Mouse (Mus musculus) thymus, adult 2 months (tissue): Measurements from ENCODE around the gene Ankfn1.

Experiments
- CTCF ChIP-seq: fragments of 200-500 bp; IDR thresholded peaks from 2 replicates; pipeline ENCODE4 v1.5.1; 2012; ENCODE audit warnings: mild to moderate bottlenecking, control low read depth, low read length, moderate library complexity, borderline replicate concordance; ENCODE audit not compliant: control insufficient read depth, poor library complexity, insufficient read depth; ENCODE audit errors: extremely low read depth
- POLR2A ChIP-seq: fragments of 200-500 bp; IDR thresholded peaks from 2 replicates; pipeline ENCODE4 v1.6.1; 2012; ENCODE audit warnings: mild to moderate bottlenecking, low read length, control low read depth, moderate library complexity; ENCODE audit not compliant: control insufficient read depth, poor library complexity, insufficient read depth; ENCODE audit errors: extremely low read depth

DNA sequence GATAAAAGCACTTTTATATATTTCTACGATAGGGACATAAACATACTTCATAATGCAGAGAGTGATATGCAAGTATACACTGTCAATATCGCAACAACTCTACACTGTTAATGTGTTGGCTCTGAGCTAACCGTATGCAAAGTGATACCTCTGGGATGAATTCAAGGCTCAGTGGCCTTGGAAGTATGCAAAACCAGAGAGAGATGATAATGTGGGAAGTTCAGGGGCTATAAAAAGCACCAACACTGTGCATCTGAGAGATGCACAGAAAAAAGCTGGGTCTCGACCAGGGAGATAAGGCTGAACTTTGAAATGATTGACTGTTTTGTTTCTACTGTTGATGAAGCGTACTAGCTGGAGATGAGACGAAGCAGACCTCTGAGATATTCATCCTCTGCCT lies 148.9 kb downstream of the Ankfn1 start:
- TF ChIP-seq CTCF (no peak), POLR2A (no peak)
